Mouse (Mus musculus) lung, postnatal 14 days (tissue): ENCODE results near the gene Cage1.

Source experiments
- DNase-seq: peaks from one replicate; pipeline ENCODE4 v3.0.0; 2021

Gene Cage1

DNA sequence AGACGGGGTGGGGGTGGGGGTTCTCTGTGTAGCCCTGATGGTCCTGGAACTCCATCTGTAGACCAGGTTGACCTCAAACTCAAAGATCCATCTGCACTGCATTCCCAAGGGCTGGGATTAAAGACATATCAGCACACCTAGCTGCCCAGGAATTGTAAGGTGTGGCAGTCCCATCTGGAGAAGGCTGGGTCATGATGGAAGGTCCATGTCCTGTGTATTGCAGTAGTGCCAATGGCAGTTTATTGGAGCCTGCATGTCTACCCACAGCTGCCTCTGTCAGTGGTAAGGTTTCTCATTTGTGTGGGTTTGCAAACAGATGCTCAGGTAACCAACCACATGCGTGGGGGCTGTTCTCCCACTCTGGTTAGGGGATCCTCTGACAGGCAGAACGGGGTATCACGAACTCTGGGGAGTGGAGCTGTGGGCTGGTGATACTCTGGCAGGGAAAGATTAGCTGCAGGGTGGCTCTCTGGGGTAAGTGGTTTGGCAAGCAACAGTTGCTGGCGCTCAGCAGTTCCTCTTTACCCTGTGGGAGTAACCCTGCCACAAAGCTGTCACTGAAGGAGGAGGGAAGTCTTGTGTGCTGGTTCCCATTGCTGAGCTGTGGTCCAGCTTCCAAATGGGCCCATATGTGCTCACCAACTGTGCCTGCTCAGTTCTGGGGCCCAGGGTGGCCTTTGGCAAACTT, 27.0 kb downstream of the Cage1 start:
- DNase-seq = no peak

DNA sequence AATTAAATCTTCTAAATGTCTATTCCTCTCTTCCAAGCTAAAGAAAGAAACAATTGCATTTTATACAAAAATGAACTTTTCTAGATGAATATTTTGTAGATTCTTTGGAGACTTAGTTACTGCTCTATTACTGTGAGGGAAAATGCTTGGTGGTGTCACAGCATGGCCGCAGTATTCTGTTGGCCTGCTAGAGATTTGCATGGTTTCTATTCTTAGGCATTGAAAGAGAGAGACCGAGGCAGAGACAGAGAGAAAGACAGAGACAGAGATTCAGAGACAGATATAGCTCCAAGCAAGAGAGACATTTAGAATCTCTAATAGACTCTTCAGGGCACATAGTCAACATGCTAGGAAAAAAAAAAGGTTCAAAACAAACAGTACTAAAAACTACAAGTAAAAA, 28.9 kb downstream of the Cage1 start:
- DNase-seq = no peak

DNA sequence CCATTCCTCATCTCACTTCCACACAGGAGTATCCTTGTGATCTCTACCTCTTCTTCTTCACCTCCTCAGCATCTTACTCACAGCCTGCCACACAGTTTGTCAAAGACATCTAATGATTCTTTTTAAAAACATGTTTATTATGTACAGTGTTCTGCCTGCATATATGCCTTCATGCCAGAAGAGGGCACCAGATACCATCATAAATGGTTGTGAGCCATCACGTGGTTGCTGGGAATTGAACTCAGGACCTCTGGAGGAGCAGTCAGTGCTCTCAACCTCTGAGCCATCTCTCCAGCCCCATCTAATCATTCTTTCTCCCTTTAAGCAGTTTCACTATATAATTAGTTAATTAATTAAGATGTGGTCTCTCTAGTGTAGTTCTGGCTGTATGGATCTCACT, 34.4 kb downstream of the Cage1 start:
- no peak for DNase-seq

DNA sequence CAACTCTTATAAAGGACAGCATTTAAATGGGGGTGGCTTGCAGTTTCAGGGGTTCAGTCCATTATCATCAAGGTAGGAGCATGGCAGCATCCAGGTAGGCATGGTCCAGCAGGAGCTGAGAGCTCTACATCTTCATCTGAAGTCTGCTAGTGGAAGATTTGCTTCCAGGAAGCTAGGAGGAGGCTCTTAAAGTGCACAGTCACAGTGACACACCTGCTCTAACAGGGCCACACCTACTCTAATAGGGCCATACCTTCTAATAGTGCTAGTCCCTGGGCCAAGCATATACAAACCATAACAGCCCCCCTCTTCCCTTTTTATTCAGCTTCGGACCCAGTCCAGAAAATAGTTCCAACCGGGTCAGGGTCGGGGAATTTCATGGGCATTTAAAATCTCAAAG, 37.2 kb downstream of the Cage1 start:
- DNase-seq = no peak

DNA sequence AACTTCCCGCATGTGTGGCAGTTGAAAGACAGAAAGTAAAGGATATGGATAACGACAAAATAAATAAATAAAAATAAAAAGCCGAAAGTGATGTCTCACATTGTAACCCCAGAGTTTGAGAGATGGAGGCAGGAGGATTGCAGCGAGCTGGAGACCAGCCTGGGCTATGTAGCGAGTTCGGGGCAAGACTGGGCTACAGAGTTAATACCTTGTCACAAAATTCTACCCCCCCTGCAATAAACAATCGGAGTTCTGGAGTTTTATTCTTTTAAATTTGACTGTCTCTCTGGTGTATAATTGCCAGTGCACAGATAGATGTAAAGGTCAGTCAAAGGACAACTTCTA, 42.5 kb downstream of the Cage1 start:
- DNase-seq = no peak

DNA sequence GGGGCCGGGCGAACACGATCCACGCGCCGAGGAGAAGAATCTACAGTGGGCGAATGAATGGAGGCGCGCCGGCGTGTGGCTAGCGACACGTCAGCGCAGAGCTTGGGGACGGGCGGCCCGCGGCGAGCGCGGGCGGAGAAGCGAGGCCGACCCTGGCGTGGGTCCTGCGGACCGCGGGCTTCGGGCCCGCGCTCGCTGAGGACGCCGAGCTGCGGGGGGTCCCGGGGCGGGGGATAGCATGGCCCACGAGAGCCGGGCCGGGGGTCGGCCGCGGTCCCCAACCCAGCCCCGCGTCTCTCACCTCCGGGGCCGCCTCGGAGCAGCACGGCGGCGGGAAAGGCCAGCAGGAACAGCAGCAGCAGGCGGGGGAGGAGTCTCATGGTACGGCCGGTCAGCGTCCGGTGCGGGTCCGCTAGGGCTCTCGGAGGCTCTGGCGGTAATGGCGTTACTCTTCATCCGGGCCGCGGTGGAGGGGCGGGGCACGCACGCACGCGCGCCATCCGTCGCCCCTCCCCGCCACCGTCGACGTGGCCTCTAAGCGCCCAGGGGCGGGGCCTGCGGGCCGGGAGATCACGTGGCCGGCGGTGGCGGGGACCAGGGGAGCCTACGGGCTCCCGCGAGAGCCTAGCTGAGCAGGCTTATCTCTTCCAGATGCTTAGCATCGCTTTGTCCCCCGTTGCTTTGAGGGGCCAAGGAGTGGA, 43.0 kb downstream of the Cage1 start, which contains the start of gene Ssr1:
Gene Ssr1, minus strand, starts transcription at position 514 of the 701 bp plus-strand sequence.
- DNase-seq = peak; percentile 97

DNA sequence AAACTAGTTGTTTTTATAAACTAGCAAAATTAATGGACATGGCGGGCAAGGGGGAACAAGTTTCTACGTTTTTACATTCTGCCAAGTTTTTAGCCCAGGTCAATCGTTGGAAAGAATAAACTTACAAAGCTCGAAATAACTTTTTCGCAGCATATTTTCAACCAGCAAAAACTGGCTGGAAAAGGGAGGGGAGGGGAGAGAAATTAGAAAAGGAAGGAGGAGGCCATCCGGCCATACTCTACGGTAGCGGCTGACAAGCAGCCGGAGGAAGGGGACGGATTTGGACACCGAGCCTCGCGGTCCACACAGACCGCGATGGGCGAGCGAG, 43.5 kb downstream of the Cage1 start:
- no peak for DNase-seq

DNA sequence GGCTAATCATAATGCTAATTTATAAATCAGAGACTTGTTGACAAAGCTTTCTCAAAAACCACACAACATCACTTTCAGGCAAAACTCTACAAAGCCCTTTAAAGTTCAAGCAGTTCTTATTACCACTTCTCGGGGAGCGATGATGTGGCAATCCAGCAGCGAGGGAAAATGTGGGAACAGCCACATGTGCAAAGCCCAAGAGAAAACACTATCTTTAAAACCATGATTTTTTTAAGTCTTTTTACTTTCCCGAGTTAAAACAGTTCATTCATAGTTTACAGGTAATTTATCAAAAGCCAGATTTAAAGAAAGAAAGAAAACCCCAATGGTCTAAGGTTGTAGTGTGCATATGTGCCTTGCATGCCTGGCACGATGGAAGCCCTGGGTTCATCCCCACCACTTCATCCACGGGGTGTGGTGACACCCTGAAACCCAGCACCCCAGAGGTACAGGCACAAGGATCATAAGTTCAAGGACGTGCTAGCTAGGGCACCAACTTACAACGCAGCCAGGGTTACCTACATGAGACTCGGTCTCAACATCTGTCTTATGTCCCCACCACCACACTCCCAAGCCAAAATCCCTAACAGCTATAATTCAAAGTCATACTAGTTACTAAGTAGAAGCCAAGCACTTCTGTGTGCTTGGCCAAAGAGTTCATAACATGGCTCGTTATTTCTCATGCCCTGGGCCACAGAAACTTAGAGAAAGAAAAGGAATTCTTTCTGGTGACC, 44.1 kb downstream of the Cage1 start:
- DNase-seq = peak; percentile 10

DNA sequence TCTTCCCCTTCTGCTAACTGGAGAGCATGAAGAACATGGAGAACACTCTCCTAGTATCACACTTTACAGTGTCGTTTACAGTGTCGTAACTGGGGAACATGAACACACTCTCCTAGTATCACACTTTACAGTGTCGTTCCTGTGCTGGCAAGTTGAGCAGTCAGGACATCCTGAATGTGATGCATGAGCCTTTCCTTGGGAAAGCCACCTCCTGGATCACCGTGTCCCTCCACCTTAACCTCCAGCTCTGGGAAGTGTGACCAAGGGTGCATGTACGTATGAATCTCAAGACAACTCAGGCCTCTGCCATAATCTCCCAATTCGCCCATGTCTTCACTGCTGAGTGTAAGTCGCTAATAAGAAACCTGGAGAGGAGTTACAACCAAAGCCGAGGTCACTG, 47.2 kb downstream of the Cage1 start:
- no peak for DNase-seq

DNA sequence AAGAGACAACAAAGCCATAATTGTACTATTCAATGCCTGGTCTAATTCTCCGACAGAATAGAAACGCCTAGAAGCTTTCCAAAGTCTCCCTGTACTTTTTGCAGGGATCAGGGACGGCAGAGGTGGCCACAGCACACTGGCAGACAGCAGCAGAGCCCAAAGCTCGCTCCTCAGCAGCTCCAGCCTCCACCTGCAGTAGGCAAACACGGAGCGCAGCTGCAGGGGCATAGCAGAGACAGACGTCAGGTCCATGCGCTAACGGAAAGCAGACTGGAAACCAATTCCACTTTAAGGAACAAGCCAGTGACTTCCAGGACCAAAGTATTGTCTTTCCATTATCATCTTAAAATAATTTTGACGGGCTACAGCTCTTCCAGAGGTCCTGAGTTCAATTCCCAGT, 50.7 kb downstream of the Cage1 start:
- no peak for DNase-seq

DNA sequence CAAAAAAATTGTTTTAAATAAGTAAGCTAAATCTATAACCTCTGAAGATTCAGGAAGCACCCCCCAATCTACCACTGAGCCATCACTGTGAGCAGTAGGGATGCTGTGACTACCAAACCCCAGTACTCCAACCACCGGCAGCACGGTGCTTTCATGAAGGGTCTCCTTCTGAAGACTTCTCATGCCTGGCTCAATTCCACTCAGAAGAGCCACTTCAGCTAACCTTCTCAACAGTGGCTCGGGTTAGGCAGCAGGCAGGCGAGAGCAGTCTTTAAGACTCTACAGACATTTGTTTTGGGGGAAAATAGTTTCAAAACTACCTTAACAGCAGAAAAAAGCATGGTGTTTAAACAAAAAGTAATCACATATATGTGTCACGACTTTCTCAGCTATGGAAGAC, 55.8 kb downstream of the Cage1 start:
- no peak for DNase-seq

DNA sequence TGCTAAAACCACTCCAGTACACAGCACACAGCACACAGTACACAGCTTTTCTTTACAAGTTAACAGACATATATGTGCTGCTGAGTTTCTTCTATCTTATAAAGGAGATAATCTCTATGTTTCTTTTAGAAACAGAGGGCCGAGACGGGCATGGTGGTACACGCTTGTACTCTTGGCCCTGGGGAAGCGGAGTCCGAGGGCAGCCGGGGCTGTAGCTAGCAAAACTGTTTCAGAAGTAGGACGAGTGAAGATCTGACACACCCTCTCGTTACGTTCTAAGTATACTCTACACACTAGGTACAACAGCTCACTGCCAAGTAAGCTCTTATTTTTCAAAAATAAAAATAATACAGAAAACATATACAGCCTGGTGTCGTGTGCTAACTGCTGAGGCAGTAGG, 56.5 kb downstream of the Cage1 start:
- DNase-seq = no peak

DNA sequence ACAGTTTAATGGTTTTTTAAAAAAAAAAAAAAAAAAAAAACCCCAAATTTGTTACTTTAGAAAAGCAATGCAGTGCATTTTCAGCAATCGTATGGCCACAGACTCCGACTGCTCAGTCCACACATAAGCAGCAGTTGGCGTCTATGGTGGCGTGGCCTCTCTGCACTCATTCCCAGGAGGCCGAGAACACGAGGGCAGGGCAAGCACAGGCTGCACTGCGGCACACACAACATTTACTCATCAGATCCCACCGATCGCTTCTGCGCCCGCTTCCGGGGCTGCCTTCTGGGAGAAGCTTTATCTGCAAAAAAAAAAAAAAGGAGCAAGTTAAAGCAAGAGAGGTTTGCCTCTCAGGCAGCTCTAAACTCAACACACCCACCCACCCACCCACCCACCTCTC, 57.4 kb downstream of the Cage1 start:
- no peak for DNase-seq

DNA sequence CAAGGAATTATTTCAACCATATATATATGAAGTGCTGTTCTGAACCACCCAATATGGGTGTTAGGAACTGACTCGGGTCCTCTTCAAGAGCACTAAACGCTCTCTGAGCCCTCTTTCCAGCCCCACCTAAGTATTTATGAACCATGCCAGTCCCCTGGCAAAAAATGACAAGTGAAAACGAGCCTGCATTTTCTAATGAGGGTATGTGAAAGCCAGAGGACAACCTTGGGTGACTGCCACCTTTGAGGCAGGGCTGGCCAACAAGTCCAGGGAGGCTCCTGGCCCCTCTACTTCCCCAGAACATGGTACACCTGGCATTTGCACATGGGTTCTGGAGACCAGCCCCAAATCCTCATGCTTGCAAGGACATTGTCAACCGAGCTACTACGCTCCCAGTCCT, 62.1 kb downstream of the Cage1 start:
- no peak for DNase-seq

DNA sequence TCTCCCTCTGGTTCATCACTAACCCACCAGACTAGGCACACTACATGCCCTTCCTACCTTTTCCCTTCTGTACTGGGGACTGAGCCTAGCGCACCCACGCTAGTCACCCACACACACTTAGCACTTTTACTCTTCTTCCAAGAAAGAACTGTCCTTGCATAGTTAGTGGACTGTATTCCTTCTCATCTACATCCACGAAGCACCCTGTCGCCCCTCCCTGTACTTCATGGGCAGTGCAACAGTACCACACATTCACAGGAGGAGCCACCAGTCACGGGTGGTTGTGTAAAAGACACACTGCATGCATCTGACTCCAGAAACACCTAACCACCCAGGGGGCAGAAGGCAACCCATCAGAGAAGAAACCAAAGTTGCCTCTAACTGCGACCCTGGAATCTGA, 62.8 kb downstream of the Cage1 start:
- no peak for DNase-seq

DNA sequence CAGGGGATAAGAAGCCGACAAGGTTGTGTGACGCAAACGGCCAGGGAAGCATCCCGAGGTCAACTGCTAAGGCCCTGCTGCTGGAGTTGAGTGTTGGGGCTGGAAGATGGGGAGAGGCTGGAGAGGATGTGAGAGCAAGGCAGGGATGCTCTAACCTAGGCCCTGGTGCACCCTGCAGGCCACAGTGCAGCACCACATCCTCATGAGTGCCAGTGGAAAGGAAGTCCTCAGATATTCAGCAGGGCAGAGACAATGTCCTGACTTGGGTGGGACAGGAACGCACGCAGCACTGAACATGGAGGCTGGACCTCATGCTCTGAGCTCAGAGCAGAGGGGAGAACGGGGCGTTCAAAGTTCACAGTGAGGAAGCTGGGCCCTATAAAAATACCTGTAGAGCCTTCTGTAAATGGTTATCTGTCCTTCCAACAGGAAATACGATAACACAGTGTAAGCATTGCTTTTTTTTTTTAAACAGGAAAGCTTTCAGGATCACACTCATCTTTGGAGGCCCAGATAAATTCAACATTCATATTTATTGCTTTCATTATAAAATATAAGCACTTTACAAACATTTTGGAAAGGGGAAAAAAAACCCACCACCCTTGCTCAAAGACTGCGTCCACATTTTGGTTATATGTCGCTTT, 65.9 kb downstream of the Cage1 start:
- DNase-seq = peak; percentile 35

DNA sequence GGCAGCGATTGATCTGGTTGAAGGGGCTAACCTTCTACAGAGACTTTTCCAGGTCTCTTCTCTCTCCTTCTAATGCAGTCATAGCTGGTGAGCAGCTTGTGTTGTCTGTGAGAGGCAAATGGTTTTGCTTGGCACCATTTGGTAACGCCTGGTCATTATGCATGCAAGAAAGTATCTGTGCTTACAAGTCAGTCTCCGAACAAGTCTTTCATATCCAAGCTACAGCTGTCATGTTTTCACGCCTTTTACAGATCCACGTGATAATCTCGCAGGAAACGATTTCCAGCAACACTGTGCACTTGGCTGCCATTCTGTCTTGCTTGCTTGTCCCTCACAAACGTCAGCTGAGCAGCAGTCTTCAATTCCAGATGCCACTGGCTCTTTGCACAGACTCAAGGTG, 66.9 kb downstream of the Cage1 start:
- no peak for DNase-seq

DNA sequence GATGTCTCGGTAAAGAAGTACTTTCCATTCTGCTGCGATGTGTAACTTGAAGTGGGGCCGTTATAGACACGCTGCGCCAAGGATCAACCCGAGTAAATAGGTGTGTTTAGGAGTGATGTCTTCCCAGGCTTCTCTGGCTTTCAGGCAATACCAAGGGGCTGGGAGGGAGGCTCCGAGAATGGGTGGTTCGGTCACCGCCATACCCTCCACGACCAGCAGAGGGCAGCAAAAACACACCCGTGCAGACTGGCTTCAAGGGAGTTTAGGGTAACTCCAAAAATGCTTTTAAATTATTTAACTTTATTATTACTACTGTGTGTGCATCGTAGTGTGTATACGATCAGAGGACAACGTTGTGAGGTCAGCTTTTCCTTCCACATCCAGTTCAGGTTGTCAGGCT, 67.5 kb downstream of the Cage1 start:
- peak; percentile 94 for DNase-seq

DNA sequence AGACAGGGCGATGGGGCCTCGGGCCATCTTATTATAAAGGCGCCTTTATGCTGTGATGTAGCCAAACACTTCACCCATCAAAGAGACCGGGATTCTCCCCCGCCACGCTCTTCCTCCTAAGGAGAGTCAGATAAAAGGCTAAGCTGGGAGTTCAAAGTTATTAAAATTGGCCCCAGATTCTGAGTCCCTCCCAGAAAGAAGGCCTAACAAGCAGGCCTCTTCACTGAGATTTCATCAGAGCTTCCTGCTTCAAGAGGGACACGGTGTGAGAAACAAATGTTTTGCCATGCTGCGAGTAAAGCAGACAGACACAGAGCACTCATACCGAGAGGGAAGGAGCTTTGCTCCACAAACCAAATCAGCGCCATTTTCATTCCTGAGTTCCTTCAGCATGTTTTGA, 69.3 kb downstream of the Cage1 start:
- no peak for DNase-seq

DNA sequence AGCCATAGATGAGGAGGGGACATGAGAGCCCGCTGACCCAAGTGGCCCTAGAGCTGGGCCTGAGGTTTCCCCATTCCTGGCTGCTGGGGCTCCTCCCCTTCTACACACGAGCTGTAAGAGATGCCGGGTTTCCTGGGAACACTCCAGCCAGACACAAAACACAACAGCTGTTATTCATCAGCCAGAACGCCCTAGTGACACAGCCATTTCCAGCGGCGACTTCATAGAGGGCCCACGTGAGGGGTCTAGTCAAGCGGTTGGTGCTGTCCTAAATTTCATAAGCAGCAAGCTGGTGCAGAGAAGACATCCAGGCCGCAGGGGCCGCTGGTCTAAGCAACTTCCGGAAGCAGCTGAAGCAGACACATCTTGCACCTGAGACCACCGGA, 69.8 kb downstream of the Cage1 start:
- DNase-seq = peak; percentile 69

DNA sequence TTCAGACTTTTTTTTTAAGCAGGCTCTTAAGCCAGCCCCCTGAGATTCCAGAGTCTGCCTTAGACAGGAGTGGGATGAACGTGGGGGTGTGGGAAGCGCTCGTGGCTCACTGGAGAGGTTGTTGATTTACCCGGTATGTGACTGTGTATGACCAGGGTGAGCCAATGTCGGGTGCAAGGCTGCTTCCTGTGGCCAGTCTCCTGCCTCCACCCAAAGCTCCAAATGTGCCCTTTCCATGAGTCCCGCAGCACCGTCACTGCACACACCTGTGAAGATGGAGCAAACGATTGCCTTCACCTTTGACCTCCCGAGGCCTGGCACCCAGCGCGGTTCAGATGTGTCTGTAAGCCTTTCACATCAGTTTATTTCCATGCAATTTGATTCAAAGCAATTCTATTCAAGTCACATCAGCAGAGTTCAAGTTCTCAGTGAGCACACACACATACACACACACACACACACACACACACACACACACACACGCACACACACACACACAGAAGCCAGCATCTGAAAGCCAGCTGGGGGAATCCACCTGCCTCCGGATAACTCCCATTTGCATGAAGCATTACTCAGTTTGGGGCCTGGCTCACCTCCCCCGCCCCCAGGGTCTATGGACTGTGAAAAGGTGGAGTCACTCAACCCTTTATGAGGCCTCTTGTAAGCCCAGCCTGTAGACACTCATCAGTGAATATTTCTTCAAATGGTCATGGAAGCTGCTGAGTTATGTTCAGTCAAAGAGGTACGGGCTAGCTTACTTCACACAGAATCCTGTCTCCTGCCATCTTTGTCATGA, 70.4 kb downstream of the Cage1 start:
- DNase-seq = no peak

DNA sequence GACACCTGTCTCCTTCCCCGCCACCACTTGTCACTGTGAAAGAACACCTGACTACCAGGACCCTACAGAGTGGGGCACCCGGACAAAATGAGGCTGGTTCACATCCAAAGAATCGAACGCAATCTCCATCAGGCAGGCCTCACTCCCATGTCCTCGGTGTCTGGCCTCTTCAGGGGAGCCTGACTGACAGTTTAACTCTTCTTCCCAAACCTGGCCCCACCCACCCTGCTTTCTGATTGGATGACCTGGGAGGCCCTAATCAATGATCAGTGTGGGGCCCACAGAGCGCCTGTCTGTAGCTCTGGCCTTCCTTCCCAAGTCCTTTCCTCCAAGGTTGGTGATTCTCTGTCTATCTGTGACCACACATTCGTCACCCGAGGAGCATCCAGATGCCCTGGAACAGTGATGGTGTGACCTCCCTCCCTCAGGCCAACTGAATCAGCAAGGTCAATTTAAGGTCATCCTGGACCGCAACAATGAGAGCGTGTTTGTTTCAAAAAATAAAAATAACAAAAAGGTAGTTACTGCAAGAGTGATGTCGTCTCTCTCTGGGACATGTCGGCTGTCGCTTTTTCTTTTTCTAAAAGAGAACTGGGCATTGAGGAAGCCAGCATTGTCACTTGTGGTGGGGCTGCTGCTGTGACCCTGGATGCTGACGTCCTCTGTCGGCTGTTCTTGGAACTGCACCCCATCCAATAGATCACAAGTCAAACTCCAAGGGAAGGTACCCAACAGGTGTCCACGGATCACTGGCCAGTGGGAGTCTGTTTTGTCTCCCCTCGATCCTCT, 71.5 kb downstream of the Cage1 start:
- no peak for DNase-seq
